Mouse (Mus musculus) megakaryocyte progenitor cell, adult 5-6 weeks (primary cell): Measurements from ENCODE around the gene Mcat. TPM values are rescaled to one million over a fixed set of nuclear protein-coding genes. Genes with fewer than 3 reads are reported as not detected.

ENCODE experiments used
- ATAC-seq: replicated peaks from 2 replicates; pipeline ENCODE4 v1.8.0; 2016; ENCODE audit warnings: mild to moderate bottlenecking, moderate TSS enrichment, inconsistent platforms; ENCODE audit not compliant: poor library complexity
- total RNA-seq, 2 experiments: library from RNA; stranded (forward) in 1 of 2; stranded (reverse) in 1 of 2; fragments of 157-497, 149-512 nt in 1 of 2; fragments of 200-1000 nt in 1 of 2; gene quantifications; 2 replicates each; pipeline versions ENCODE4 v1.2.3 to v1.2.4; 2015 to 2017

Mcat gene
- total RNA-seq (2015): 13.2 and 17.6 TPM in 2 replicates
- 15.3 and 16.3 TPM in 2 replicates for total RNA-seq (2017)

- peak; percentile 60 for ATAC-seq
These were observed at the start of gene Mcat, which contains the start of gene Tspo for GRCm38 (mm10) chr15:83563327-83563856. Mcat (minus strand) TSS chr15:83563787. Tspo (plus strand) TSS chr15:83563592.

GRCm38 (mm10) chr15:83607115-83607802 is 43.7 kb upstream of the Mcat start:
- ATAC-seq: peak; percentile 75

- peak; percentile 76 for ATAC-seq
These were observed 43.1 kb upstream of the Mcat start for GRCm38 (mm10) chr15:83606700-83607099.

- no peak for ATAC-seq
These were observed 42.6 kb upstream of the Mcat start for GRCm38 (mm10) chr15:83606216-83606615.

GRCm38 (mm10) chr15:83603426-83603825 is 39.8 kb upstream of the Mcat start:
- no peak for ATAC-seq

- ATAC-seq: peak; percentile 10; the same call in 1 of the 2 replicates
These were observed 39.4 kb upstream of the Mcat start for GRCm38 (mm10) chr15:83603046-83603396.

- peak; percentile 61 for ATAC-seq
These were observed 38.9 kb upstream of the Mcat start for GRCm38 (mm10) chr15:83602372-83603045.

- ATAC-seq: peak; percentile 30; the same call in 1 of the 2 replicates
These were observed 37.6 kb upstream of the Mcat start for GRCm38 (mm10) chr15:83601185-83601584.

GRCm38 (mm10) chr15:83596833-83597232 is 33.2 kb upstream of the Mcat start:
- ATAC-seq: no peak

- ATAC-seq: no peak
These were observed 31.8 kb upstream of the Mcat start for GRCm38 (mm10) chr15:83595364-83595711.

- ATAC-seq: peak; percentile 66
These were observed 31.2 kb upstream of the Mcat start, which contains the start of gene Ttll12 for GRCm38 (mm10) chr15:83594513-83595363. Ttll12 (minus strand) TSS chr15:83595157.

- peak; percentile 57 for ATAC-seq
These were observed 30.3 kb upstream of the Mcat start for GRCm38 (mm10) chr15:83593702-83594512.

- no peak for ATAC-seq
These were observed 29.6 kb upstream of the Mcat start for GRCm38 (mm10) chr15:83593189-83593585.

- ATAC-seq: peak; percentile 40
These were observed 28.9 kb upstream of the Mcat start for GRCm38 (mm10) chr15:83592260-83593188.

- no peak for ATAC-seq
These were observed 28.2 kb upstream of the Mcat start for GRCm38 (mm10) chr15:83591758-83592157.

- ATAC-seq: no peak
These were observed 27.3 kb upstream of the Mcat start for GRCm38 (mm10) chr15:83590841-83591240.

GRCm38 (mm10) chr15:83584741-83585220 is 21.2 kb upstream of the Mcat start:
- no peak for ATAC-seq

- peak; percentile 85 for ATAC-seq
These were observed 20.0 kb upstream of the Mcat start for GRCm38 (mm10) chr15:83583419-83584156.
